Mouse (Mus musculus) kidney, adult 2 months (tissue): ENCODE results near the gene Ciz1.

Experiments
- CTCF ChIP-seq: fragments of 200-500 bp; conservative IDR thresholded peaks from 2 replicates; pipeline ENCODE4 v1.5.1; 2011; ENCODE audit warnings: low read depth, mild to moderate bottlenecking, control low read depth, low read length, moderate library complexity, mixed read lengths; ENCODE audit not compliant: insufficient read depth, insufficient read length
- POLR2A ChIP-seq: fragments of 200-500 bp; IDR thresholded peaks from one replicate; pipeline ENCODE4 v1.6.1; 2011; ENCODE audit warnings: low read depth, low read length, control low read depth

DNA sequence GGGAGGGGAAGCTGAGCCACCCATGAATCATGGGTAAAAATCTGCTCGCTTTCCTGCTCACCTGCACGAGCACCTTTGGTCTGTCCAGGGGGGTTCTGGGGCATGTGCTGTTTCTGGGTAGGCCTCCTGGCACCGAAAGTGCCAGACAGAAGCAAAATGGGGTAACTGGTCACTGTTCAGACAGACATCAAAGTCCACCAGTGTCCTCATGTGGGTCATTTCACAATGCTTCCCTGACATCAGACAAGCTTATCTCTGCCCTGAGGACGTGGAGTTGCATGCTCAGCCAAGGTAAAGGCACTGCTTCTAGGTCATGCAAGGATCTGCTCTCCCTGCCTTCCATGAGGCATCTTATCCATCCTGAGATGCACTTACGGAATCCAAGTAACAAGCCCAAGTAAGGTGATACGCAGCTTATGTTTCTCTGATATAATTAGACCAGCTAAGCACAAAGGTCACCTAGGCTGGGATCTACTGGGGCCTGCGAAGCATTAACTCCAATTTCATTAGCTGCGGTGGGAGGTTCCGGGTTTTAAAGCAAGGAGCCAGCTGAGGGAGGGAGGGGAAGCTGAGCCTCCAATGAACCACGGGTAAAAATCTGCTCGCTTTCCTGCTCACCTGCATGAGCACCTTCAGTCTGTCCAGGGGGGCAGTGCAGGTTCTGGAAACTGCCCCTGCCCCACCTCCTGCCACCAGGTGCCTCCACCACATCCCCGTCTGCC is 66.5 kb downstream of the Ciz1 start:
- no peak for TF ChIP-seq CTCF
- TF ChIP-seq POLR2A, result no peak
